Mouse (Mus musculus): ENCODE results near the gene Dennd5b. TPM values are rescaled to one million over a fixed set of nuclear protein-coding genes. Genes with fewer than 3 reads are reported as not detected.

Gene Dennd5b
- 7.4 and 7.7 TPM in 2 replicates for polyA plus RNA-seq (2015; fragmentation: Nextera tagmentation; extraction: Ambion mirVana)

- no peaks in the 10 kb centered on the region for H3K9me3 ChIP-seq
- peak within 1 kb of the TSS; percentile 84 for H3K4me2 ChIP-seq
Measured at GRCm38 (mm10) chr6:149101076-149101942, at the start of gene Dennd5b. Dennd5b (minus strand) TSS chr6:149101680.

GRCm38 (mm10) chr6:149148436-149149229 lies 47.2 kb upstream of the Dennd5b start:
- H3K4me3 ChIP-seq, result no peak overlapping the region
- no peak for ATAC-seq (ENCODE audit: insufficient number of reproducible peaks, insufficient read depth, low FRiP score, low TSS enrichment, low read depth)

More at GRCm38 (mm10) chr6:149101076-149101942, at the start of gene Dennd5b:
- Histone ChIP-seq H3K27ac (peak within 1 kb of the TSS; percentile 93), H3K36me3 (no peaks in the 10 kb centered on the region), H3K4me1 (0 out of 2 replicates have a peak, but pooled peaks cover 4% of the 10 kb centered on the region), H3K4me3 (peak within 1 kb of the TSS; percentile 84), H3K27me3 (no peaks in the 10 kb centered on the region), H3K9ac (peak within 1 kb of the TSS; percentile 92)
- WGBS, result under 1% methylated on average over 109 of the region's 124 CpGs
- peak; percentile 90 for ATAC-seq (ENCODE audit: insufficient number of reproducible peaks, insufficient read depth, low FRiP score, low TSS enrichment, low read depth)

GRCm38 (mm10) chr6:149145143-149145542 lies 43.7 kb upstream of the Dennd5b start:
- Histone ChIP-seq H3K4me2 (no peak overlapping the region), H3K9ac (no peak overlapping the region), H3K27ac (no peak overlapping the region), H3K9me3 (no peaks in the 10 kb centered on the region), H3K36me3 (peaks cover 13% of the 10 kb centered on the region), H3K4me3 (no peak overlapping the region), H3K4me1 (peaks cover 7% of the 10 kb centered on the region; the same call in 1 of the 2 replicates), H3K27me3 (no peaks in the 10 kb centered on the region)
- no peak for ATAC-seq (ENCODE audit: insufficient number of reproducible peaks, insufficient read depth, low FRiP score, low TSS enrichment, low read depth)
- WGBS, result 94% methylated on average over 1 of the region's 1 CpGs

More at GRCm38 (mm10) chr6:149148436-149149229, 47.2 kb upstream of the Dennd5b start:
- H3K27ac ChIP-seq, result no peak overlapping the region
- WGBS, result 87% methylated on average over 7 of the region's 7 CpGs
- H3K4me1 ChIP-seq, result no peaks in the 10 kb centered on the region
- no peak overlapping the region for H3K4me2 ChIP-seq
- no peaks in the 10 kb centered on the region for H3K9me3 ChIP-seq
- peaks cover 27% of the 10 kb centered on the region for H3K36me3 ChIP-seq
- no peaks in the 10 kb centered on the region for H3K27me3 ChIP-seq
- H3K9ac ChIP-seq, result no peak overlapping the region

- Histone ChIP-seq H3K9ac (peak overlapping the region; percentile 80), H3K9me3 (no peaks in the 10 kb centered on the region), H3K4me2 (peak overlapping the region; percentile 73), H3K4me3 (peak overlapping the region; percentile 58), H3K36me3 (peaks cover 13% of the 10 kb centered on the region), H3K27me3 (no peaks in the 10 kb centered on the region), H3K27ac (peak overlapping the region; percentile 71), H3K4me1 (peaks cover 7% of the 10 kb centered on the region; the same call in 1 of the 2 replicates)
- WGBS, result 5% methylated on average over 36 of the region's 36 CpGs
- ATAC-seq (ENCODE audit: insufficient number of reproducible peaks, insufficient read depth, low FRiP score, low TSS enrichment, low read depth), result peak; percentile 86
Measured at GRCm38 (mm10) chr6:149141393-149142173, 40.1 kb upstream of the Dennd5b start.

- 70% methylated on average over 1 of the region's 1 CpGs for WGBS
- no peak within 1 kb of the TSS for H3K4me2 ChIP-seq
- no peak within 1 kb of the TSS for H3K27ac ChIP-seq
- no peaks in the 10 kb centered on the region for H3K27me3 ChIP-seq
- peaks cover 4% of the 10 kb centered on the region for H3K36me3 ChIP-seq
- no peak for ATAC-seq (ENCODE audit: insufficient number of reproducible peaks, insufficient read depth, low FRiP score, low TSS enrichment, low read depth)
- H3K4me1 ChIP-seq, result peaks cover 7% of the 10 kb centered on the region; the same call in 1 of the 2 replicates
- no peaks in the 10 kb centered on the region for H3K9me3 ChIP-seq
- H3K4me3 ChIP-seq, result no peak within 1 kb of the TSS
- no peak within 1 kb of the TSS for H3K9ac ChIP-seq
Measured at GRCm38 (mm10) chr6:149139471-149139870, 38.0 kb upstream of the Dennd5b start, which contains the start of gene Etfbkmt. Etfbkmt (plus strand) TSS chr6:149139849.

GRCm38 (mm10) chr6:149139011-149139410 lies 37.5 kb upstream of the Dennd5b start:
- no peaks in the 10 kb centered on the region for H3K9me3 ChIP-seq
- H3K4me1 ChIP-seq, result peaks cover 7% of the 10 kb centered on the region; the same call in 1 of the 2 replicates
- no peak overlapping the region for H3K4me2 ChIP-seq
- no peaks in the 10 kb centered on the region; the same call in 1 of the 2 replicates for H3K36me3 ChIP-seq
- ATAC-seq (ENCODE audit: insufficient number of reproducible peaks, insufficient read depth, low FRiP score, low TSS enrichment, low read depth), result no peak
- no peak overlapping the region for H3K27ac ChIP-seq
- no peak overlapping the region for H3K4me3 ChIP-seq
- no peaks in the 10 kb centered on the region for H3K27me3 ChIP-seq
- 88% methylated on average over 3 of the region's 3 CpGs for WGBS
- no peak overlapping the region for H3K9ac ChIP-seq

- Histone ChIP-seq H3K36me3 (no peaks in the 10 kb centered on the region), H3K4me2 (no peak overlapping the region), H3K9ac (no peak overlapping the region), H3K9me3 (no peaks in the 10 kb centered on the region), H3K4me1 (peaks cover 7% of the 10 kb centered on the region; the same call in 1 of the 2 replicates), H3K27ac (no peak overlapping the region), H3K4me3 (no peak overlapping the region), H3K27me3 (no peaks in the 10 kb centered on the region)
- no peak for ATAC-seq (ENCODE audit: insufficient number of reproducible peaks, insufficient read depth, low FRiP score, low TSS enrichment, low read depth)
- 36% methylated on average over 2 of the region's 2 CpGs for WGBS
Measured at GRCm38 (mm10) chr6:149137936-149138335, 36.5 kb upstream of the Dennd5b start.

GRCm38 (mm10) chr6:149135631-149136030 lies 34.2 kb upstream of the Dennd5b start:
- H3K36me3 ChIP-seq, result no peaks in the 10 kb centered on the region
- no peak for ATAC-seq (ENCODE audit: insufficient number of reproducible peaks, insufficient read depth, low FRiP score, low TSS enrichment, low read depth)
- no peak overlapping the region for H3K4me2 ChIP-seq
- no peak overlapping the region for H3K9ac ChIP-seq
- no peaks in the 10 kb centered on the region for H3K27me3 ChIP-seq
- no peaks in the 10 kb centered on the region for H3K4me1 ChIP-seq
- no peak overlapping the region for H3K4me3 ChIP-seq
- WGBS, result 77% methylated on average over 6 of the region's 6 CpGs
- no peaks in the 10 kb centered on the region for H3K9me3 ChIP-seq
- H3K27ac ChIP-seq, result no peak overlapping the region

GRCm38 (mm10) chr6:149134391-149135150 lies 33.1 kb upstream of the Dennd5b start:
- H3K4me1 ChIP-seq, result no peaks in the 10 kb centered on the region
- no peak overlapping the region for H3K9ac ChIP-seq
- H3K9me3 ChIP-seq, result no peaks in the 10 kb centered on the region
- no peak overlapping the region for H3K27ac ChIP-seq
- no peak overlapping the region for H3K4me3 ChIP-seq
- no peaks in the 10 kb centered on the region for H3K27me3 ChIP-seq
- H3K36me3 ChIP-seq, result no peaks in the 10 kb centered on the region
- no peak for ATAC-seq (ENCODE audit: insufficient number of reproducible peaks, insufficient read depth, low FRiP score, low TSS enrichment, low read depth)
- 25% methylated on average over 5 of the region's 5 CpGs for WGBS
- H3K4me2 ChIP-seq, result no peak overlapping the region

GRCm38 (mm10) chr6:149132311-149133077 lies 31.0 kb upstream of the Dennd5b start:
- ATAC-seq (ENCODE audit: insufficient number of reproducible peaks, insufficient read depth, low FRiP score, low TSS enrichment, low read depth), result no peak
- H3K9ac ChIP-seq, result no peak overlapping the region

More at GRCm38 (mm10) chr6:149132311-149133077, 31.0 kb upstream of the Dennd5b start:
- Histone ChIP-seq H3K27me3 (no peaks in the 10 kb centered on the region), H3K36me3 (no peaks in the 10 kb centered on the region), H3K4me1 (no peaks in the 10 kb centered on the region), H3K4me2 (no peak overlapping the region), H3K9me3 (no peaks in the 10 kb centered on the region), H3K4me3 (no peak overlapping the region), H3K27ac (no peak overlapping the region)
- 28% methylated on average over 5 of the region's 5 CpGs for WGBS

Measured in embryonic facial prominence, embryonic 13.5 days (tissue).